Mouse (Mus musculus): ENCODE data around the gene Fndc3a.

Fndc3a gene

DNA sequence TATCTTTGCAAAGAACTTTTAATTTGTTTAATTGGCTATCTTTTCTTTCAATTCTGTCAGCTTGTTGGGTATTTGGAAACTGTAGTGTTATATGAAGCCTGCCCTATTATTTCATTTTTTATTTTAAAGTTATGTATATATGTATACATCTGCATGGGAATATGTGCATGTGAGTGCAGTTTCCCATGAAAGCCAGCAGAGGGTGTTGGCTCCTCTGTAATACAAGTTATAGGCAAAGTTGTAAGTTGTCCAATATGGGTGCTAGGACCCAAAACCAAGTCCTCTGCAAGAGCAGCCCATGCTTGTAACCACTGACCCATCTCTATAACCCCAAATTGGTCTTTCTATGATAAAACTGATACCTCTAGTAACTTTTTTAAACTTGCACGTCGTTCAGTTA, 38.8 kb downstream of the Fndc3a start:
- DNase-seq, result no peak

DNA sequence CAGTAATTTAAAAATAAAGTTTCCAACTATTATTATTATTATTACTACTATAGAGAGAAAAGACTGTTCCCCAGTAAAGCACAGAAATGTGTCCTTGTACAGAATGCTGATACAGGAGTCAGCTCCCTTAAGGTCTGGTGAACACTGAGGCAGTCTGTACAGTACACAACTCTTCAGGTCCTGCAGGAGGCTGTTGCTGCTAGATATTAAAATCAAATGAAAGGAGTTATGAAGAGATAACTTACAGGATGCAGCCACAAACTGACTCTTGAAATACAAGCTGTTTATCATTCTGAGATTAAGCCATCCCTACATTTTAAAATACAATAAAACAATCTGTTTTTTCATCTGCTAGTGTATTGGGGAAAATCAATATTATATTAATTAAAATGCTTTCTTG, 60.5 kb downstream of the Fndc3a start:
- DNase-seq, result no peak

DNA sequence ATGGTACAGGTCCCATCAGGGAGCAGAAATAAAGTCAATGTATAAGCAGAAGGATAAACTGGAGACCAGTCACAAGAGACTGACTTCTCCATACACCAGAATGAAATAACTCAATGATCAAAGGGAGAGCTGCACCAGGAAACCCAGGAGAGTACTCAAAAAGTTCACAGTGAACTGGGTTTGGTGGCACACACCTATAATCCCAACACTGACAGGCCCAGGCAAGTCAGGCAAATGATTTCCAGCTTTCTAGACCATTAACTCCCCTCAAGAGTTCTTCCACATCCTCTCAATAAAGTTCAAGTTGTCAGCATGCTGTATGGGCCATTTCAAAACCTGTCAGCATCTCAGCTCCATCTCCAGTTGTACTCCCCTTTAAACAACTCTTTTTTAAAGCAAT, 64.3 kb downstream of the Fndc3a start:
- DNase-seq, result no peak

DNA sequence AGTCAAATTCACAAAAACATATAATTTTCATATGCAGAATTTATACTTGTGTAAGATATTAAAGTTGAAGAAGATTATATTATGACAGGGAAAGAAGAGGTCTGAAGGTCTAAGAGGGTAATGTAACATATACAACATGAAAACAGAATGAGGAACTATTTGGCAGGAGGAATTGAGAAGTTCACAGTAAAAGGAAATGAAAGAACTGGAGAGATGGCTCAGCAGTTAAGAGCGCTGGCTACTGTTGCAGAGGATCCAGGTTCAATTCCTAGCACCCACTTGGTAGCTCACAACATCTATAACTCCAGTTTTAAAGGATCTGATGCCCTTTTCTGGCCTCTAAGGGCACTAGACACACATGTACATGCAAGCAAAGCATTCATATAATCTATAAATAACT, 65.2 kb downstream of the Fndc3a start:
- no peak for DNase-seq

- no peak for DNase-seq
Observed at GRCm38 (mm10) chr14:72638507-72638906, 71.3 kb downstream of the Fndc3a start.

- DNase-seq, result no peak
Observed at GRCm38 (mm10) chr14:72633571-72633970, 76.2 kb downstream of the Fndc3a start.

DNA sequence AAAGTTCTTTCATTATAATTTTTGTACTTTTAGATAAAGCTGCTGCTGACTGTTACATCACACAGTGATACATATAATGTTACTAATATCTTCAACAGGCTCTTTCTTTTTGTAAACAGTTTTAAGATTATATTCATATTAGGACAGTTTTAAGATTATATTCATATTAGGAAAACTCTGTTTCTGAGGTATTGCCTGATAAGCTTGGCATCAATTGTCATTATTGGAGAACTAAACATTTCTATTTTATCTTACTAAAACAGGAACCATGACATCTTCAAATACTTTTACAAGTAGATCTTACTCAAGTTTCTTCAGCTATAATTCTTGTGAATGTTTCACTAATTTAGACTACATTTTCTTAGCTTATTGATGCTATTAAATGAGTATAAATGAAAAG, 84.4 kb downstream of the Fndc3a start:
- DNase-seq, result no peak

GRCm38 (mm10) chr14:72604077-72604476, 105.7 kb downstream of the Fndc3a start:
- DNase-seq, result no peak

GRCm38 (mm10) chr14:72603194-72603521, 106.6 kb downstream of the Fndc3a start:
- no peak for DNase-seq

DNA sequence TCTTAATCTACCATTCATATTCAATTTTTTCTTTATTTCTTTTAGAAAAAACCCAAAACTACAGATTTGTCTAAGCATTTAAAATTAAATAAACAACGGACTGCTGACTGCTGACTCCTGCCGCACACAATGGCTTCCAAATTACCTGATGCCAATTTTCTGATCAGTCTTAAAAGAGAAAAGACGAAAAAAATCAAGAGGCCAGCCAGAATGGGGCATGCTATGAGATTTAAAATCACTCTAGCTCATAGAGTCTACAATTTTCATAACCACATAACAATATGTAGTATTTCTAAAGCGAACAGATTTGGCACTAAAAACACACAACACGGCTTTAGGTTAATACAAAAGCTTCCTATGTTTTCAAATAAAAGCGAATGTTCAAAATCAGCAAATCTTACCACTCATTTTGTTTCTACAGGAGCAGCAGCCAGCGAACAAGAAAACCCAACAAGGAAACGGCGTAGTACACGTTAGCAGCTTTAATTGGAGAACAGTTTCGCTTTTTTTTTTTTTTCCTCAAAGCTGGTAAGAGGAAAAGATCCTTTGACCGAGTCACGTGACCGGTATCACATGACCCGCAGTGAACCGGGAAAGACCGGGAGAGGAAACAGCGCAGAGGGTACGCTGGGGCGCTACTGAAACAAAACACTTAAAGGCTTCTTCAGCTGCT, 107.1 kb downstream of the Fndc3a start:
- peak; percentile 79 to 88 for DNase-seq

- no peak for DNase-seq
Observed at GRCm38 (mm10) chr14:72601381-72602305, 108.2 kb downstream of the Fndc3a start.

- DNase-seq, result no peak
Observed at GRCm38 (mm10) chr14:72600375-72600774, 109.4 kb downstream of the Fndc3a start.

- no peak for DNase-seq
Observed at GRCm38 (mm10) chr14:72598976-72599740, 110.6 kb downstream of the Fndc3a start.

GRCm38 (mm10) chr14:72594191-72594590, 115.6 kb downstream of the Fndc3a start:
- no peak for DNase-seq

GRCm38 (mm10) chr14:72589415-72589814, 120.4 kb downstream of the Fndc3a start:
- no peak for DNase-seq

GRCm38 (mm10) chr14:72582979-72583378, 126.8 kb downstream of the Fndc3a start:
- DNase-seq, result no peak

DNA sequence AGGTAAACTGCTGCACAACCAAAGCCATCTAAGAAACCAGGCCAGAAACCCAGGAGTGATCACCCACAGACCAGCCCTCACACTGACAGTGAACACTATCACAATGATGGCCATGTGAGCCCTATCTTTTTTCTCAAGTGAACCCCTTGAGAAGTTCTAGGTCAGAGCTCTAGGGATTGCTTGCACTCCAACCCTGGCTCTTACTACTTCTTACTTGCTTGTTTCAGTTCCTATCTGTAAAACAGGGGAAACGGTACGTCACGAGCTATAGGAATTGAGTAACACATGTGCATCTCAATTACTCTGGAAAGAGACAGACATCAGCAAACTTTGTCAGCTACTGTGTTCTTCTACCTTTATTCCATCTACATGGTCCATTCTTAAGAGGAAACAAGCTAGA, 128.8 kb downstream of the Fndc3a start:
- no peak for DNase-seq

- no peak for DNase-seq
Observed at GRCm38 (mm10) chr14:72576283-72576682, 133.5 kb downstream of the Fndc3a start.

DNA sequence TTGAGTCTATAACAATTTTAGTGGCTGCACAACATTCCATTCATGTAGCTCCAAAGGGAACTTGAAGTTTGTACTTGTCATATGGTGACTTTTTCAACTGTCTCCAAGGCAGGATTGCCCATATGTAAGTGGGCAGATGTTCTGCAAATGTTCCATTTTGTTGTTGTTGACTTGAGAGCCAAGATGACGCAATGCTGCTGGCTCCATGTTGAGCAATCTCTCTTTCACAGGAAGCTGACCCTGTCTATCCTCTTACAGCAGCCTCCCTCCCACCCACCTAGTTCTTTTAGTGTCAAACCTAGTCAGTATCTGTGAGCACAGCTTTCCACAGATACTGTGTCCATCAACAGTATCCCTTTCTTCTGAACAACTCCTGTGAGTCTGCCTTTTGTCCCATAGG, 145.9 kb downstream of the Fndc3a start:
- DNase-seq, result no peak

GRCm38 (mm10) chr14:72558795-72559194, 151.0 kb downstream of the Fndc3a start:
- DNase-seq, result no peak

- no peak for DNase-seq
Observed at GRCm38 (mm10) chr14:72555846-72556245, 154.0 kb downstream of the Fndc3a start.

GRCm38 (mm10) chr14:72536392-72537017, 173.3 kb downstream of the Fndc3a start:
- no peak for DNase-seq

DNA sequence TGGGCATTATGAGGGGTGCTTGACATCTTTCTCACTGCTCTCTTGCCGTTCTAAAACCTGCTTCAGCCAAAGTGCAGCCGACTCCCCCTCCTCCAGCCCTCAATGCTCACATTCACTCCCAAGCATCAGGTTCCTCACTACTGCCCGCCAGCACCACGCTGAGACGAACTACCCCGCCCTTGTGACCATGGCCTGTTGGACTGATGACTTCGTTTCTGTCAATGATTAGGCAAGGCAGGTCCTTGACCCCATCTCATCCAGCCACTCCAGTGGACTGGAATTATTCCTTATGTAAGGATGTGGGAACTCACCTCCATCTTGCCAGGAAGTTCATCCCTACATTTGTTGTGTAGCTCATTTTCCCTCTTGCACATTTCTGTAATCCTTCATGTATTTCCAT, 175.9 kb downstream of the Fndc3a start:
- no peak for DNase-seq
